ENCODE assay signal across 18 mouse cellular contexts in genomic region chr5:14766686-14767085, GRCm38 (mm10).
"Had no signal": no experiment of that assay in that cellular context is flagged by ENCODE, and none has a peak within 500 bp of the region (broad histone marks: within the 10 kb centered on the region; RNA-seq: fewer than 3 reads in every experiment).

No protein-coding gene starts in this region.

- H3K4me2 ChIP-seq: lung, embryonic 15.5 days; midbrain, embryonic 11.5 days; midbrain, embryonic 13.5 days; midbrain, embryonic 15.5 days; neural tube, embryonic 12.5 days had no signal

- H3K9ac ChIP-seq: liver, postnatal 0 days; lung, embryonic 15.5 days; midbrain, embryonic 13.5 days; midbrain, embryonic 15.5 days; neural tube, embryonic 12.5 days had no signal

- H3K27ac ChIP-seq: lung, embryonic 15.5 days; macrophage; midbrain, embryonic 13.5 days; midbrain, embryonic 15.5 days; neural tube, embryonic 12.5 days had no signal

- H3K4me3 ChIP-seq: lung, embryonic 15.5 days; megakaryocyte, embryonic 14.5 days; midbrain, embryonic 13.5 days; midbrain, embryonic 15.5 days; neural tube, embryonic 12.5 days had no signal

- H3K27me3 ChIP-seq: lung, embryonic 15.5 days; megakaryocyte, embryonic 14.5 days; midbrain, embryonic 13.5 days; midbrain, embryonic 15.5 days; neural tube, embryonic 12.5 days had no signal

- ATAC-seq: liver, postnatal 0 days; lung, postnatal 0 days; midbrain, embryonic 13.5 days; midbrain, embryonic 15.5 days had no signal

- H3K9me3 ChIP-seq: lung, embryonic 15.5 days; megakaryocyte, embryonic 14.5 days; midbrain, embryonic 13.5 days; midbrain, embryonic 15.5 days; neural tube, embryonic 12.5 days had no signal

- DNase-seq: liver, postnatal 0 days; lung, adult 2 months; lung, postnatal 14 days; lung, postnatal 36 days; right cerebral cortex, postnatal 14 days; right cerebral cortex, postnatal 4 days; spleen, adult 18-20 months; thymus, adult 18-20 months; thymus, postnatal 14 days; thymus, postnatal 36 days had no signal

- H3K4me1 ChIP-seq: lung, embryonic 15.5 days; megakaryocyte, embryonic 14.5 days; midbrain, embryonic 13.5 days; midbrain, embryonic 15.5 days; neural tube, embryonic 12.5 days had no signal

- H3K36me3 ChIP-seq: lung, embryonic 15.5 days; neural tube, embryonic 12.5 days had no signal
